Mouse (Mus musculus) granulocyte monocyte progenitor cell, adult 5-6 weeks (primary cell): ENCODE measurements around the gene Gm21708. TPM values are rescaled to one million over a fixed set of nuclear protein-coding genes. Genes with fewer than 3 reads are reported as not detected.
"Not testable (repeated sequence)": the region's sequence is repeated elsewhere in the genome, so short reads cannot be mapped to it uniquely, and the experiment has no call there.

Experiments used
- ATAC-seq: replicated peaks from 2 replicates; pipeline ENCODE4 v1.8.0; 2016; ENCODE audit warnings: mild to moderate bottlenecking, moderate TSS enrichment, inconsistent platforms; ENCODE audit not compliant: poor library complexity, severe bottlenecking
- total RNA-seq, 2 experiments: library from RNA; stranded (forward) in 1 of 2; stranded (reverse) in 1 of 2; fragments of 200-712, 200-1000 nt in 1 of 2; fragments of >200 nt in 1 of 2; fragmentation: Nextera tagmentation in 1 of 2; gene quantifications; 2 replicates each; pipeline ENCODE4 v1.2.3; 2014 to 2017

Gene Gm21708
- total RNA-seq (2014; fragmentation: Nextera tagmentation) = not detected in 2 replicates
- not detected in 2 replicates for total RNA-seq (2017)

DNA sequence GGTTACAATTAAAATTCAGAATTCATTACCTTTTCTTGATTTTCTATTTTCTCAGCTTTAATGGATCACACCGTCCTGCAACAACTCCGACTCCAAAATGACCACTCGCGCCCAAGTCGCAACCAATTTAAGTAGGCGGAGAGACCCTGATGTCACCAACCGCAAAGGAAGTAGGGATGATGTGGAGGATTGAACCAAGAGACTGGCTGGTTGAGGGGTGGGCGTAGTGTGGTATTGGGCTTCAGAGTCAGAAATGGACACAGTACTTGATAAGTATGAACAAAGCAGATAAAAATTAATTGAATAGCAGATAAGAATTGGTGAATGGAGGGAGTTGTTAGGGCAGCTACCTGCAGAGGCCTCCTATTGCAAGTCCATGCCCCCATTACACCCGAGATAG, at the start of gene Gm21708, which contains the start of gene Gm21704:
Gm21708 (minus strand) TSS at position 101 of the 400 bp plus-strand sequence.
Gm21704 (minus strand) TSS at position 101 of the 400 bp plus-strand sequence.
- ATAC-seq = not testable (repeated sequence)

Other genes starting within 250 kb of the Gm21708 start
- not detected in 2 replicates for gene Gm21677, start 103.7 kb downstream of the Gm21708 start, total RNA-seq (2014; fragmentation: Nextera tagmentation)
- not detected in 2 replicates for gene Gm21677, start 103.7 kb downstream of the Gm21708 start, total RNA-seq (2017)
- not detected in 2 replicates for gene Gm21693, start 64.8 kb downstream of the Gm21708 start, total RNA-seq (2014; fragmentation: Nextera tagmentation)
- not detected in 2 replicates for gene Gm21693, start 64.8 kb downstream of the Gm21708 start, total RNA-seq (2017)
- gene Gm21704, start within 50 bp of the Gm21708 start, total RNA-seq (2014; fragmentation: Nextera tagmentation) = not detected in 2 replicates
- gene Gm21704, start within 50 bp of the Gm21708 start, total RNA-seq (2017) = not detected in 2 replicates